Mouse (Mus musculus) T-helper 1 cell (primary cell): ENCODE measurements around the gene Olfr1289.

Experiments used
- in situ Hi-C: fragments of 300-600 bp; cut with MboI, MseI; formaldehyde crosslinking; loops from one replicate; pipeline ENCODE4 v1.15.1; 2025; ENCODE audit warnings: high pct_unique_total_duplicates

Gene Olfr1289

GRCm38 (mm10) chr2:111480519-111480918 is at the start of gene Olfr1289:
Gene Olfr1289, plus strand, starts transcription at chr2:111480819.
- in situ Hi-C loops, result no loop called here

- in situ Hi-C loops, result no loop called here
Observed at GRCm38 (mm10) chr2:111448842-111449241, 31.8 kb upstream of the Olfr1289 start, which contains the start of gene Olfr1287. Gene Olfr1287, plus strand, starts transcription at chr2:111449142.

GRCm38 (mm10) chr2:111473801-111474200 is 6.8 kb upstream of the Olfr1289 start, which contains the start of gene Olfr1288:
Gene Olfr1288, plus strand, starts transcription at chr2:111474101.
- in situ Hi-C loops, result loop anchor here (25.0 kb wide), 1 partner anchor 1664 kb away; no protein-coding TSS in a partner anchor

GRCm38 (mm10) chr2:111493729-111494128 is 13.1 kb downstream of the Olfr1289 start, which contains the start of gene Olfr1290:
Gene Olfr1290, minus strand, starts transcription at chr2:111493829.
- in situ Hi-C loops, result no loop called here

- in situ Hi-C loops, result no loop called here
Observed at GRCm38 (mm10) chr2:111496880-111497279, 16.3 kb downstream of the Olfr1289 start, which contains the start of gene Olfr1291-ps1. Gene Olfr1291-ps1, plus strand, starts transcription at chr2:111497180.

GRCm38 (mm10) chr2:111517451-111517850 is 36.8 kb downstream of the Olfr1289 start:
- in situ Hi-C loops, result no loop called here

- in situ Hi-C loops, result no loop called here
Observed at GRCm38 (mm10) chr2:111524903-111525302, 44.3 kb downstream of the Olfr1289 start, which contains the start of gene Olfr1293-ps. Gene Olfr1293-ps, plus strand, starts transcription at chr2:111525203.
